Mouse (Mus musculus) ZHBTc4 (cell line): ENCODE results near the gene Idua.

Experiments
- DNase-seq: peaks from one replicate; pipeline ENCODE4 v3.0.0-alpha.2; 2011; ENCODE audit warnings: low read depth, low spot score

Gene Idua

GRCm38 (mm10) chr5:108654444-108654990 is 5.6 kb upstream of the Idua start:
- DNase-seq: no peak

GRCm38 (mm10) chr5:108655381-108655780 is 4.8 kb upstream of the Idua start:
- no peak for DNase-seq

DNA sequence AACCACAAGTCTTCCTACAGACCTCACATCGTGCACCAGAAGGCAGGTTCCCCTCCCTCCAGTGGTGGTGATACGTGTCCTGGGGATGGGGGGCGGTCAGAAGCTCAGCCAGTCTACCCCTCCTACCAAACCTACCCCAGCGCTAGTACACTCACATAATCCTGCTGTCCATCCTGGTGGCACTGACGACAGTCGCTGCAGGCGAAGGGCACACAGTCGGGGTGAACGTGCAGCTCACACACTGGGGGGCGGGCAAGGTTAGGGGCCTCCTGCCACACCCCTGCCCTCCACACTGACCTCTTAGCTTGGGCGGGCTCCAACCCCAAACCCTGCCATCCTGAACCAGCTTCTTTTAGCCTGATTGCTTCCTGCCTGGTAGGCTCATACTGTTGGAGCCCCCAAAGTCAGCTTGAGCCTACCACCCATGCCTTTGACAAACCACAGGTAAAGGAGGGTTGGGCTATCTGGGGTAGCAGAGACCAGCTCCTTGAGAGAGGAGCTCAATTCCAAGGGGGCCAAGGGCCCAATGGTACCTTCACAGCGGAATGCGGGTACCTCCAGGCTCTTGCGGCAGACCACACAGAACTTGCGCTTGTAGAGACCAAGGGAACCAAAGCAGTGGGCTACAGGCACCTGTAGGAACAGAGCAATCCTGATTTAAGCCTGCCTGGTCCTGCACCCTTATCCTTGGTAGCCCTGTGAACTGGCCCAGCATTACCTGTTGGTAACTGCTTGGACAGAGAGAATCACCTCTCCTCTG is 4.1 kb upstream of the Idua start:
- DNase-seq: no peak

GRCm38 (mm10) chr5:108657406-108657805 is 2.7 kb upstream of the Idua start:
- no peak for DNase-seq

DNA sequence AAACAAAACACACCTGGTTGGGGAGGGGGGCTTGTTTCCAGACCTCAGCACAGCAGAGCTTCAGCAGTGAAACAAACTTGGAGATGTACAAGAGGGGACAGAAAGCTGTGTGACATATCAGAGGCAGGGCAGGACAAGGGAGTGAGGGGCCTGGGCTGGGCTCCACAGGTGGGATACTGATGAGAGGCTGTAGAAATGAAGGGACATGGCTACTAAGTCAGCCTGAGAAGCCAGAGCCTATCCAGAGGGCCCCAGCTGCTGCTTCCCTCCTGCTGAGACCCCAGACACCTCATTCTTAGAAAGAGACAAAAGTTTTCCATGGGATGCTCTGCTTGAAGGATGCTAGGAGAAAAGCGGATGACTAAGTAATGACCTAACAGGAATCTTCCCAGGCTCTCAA is 1.5 kb upstream of the Idua start:
- no peak for DNase-seq

DNA sequence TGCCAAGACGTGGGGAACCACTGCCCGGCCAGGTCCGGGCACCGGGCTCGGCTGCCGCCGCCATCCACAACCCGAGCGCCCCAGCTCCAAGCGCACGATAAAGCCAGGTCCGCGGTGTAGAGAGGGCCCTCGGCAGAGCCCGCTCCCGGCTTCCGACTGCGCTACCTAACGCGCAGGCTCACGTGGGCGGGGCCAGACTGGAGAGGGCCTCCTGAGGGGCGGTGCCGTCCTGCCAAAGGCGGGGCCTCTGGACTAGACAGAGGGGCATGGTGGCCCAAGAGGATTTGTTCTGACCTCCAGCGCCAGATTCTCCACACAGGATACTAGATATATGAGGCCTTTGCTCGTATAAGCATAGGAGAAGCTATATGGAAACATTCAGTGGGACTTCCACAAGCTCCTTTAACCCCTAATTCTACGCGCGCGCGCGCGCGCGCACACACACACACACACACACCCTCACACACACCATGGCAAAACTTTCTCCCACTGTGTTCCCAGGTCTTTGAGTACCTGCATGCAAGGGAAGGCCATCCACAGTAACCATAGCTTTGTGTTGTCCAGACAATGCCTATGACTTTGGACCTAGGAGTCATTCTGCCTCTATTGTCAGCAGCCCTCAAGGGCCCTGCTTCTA is 619 bp downstream of the Idua start:
- DNase-seq: peak; percentile 97

DNA sequence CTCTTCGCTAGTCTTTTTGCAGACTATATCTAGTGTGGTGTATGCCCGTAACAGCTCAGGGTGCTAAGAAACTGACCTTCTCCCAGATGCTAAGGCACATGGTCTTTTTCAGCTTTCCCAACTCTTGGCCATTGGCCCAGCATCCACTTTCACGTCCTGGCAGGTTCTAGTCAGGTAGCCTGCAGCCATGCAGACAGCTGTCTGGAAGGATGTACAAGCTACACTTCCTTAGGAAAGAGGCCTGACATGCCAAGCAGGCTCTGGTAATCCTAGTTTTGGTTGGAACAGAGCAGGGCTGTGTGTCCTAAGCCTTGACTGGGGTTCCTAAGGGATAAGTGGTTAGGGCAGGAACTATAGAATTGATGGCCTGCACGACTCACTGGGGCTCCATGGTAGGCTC is 2.6 kb downstream of the Idua start:
- no peak for DNase-seq

- DNase-seq: no peak
These were observed 4.9 kb downstream of the Idua start for GRCm38 (mm10) chr5:108665066-108665465.

DNA sequence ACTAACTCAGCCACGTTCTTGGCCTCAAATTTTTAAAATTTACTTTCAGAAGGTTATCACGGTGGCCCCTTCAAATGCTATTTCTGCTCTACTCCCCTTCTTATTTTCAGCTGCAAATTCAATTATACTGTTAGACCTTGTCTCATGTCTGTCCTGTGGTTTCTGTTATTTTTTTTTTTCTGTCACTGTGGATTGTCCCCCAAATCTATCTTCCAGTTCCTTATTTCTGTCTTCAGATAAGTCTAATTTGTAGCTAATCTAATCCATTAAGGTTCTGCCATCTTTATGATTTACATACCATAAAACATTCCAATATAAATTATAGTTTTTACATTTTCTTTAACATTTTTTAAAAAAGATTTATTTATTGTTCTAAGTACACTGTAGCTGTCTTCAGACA is 7.2 kb downstream of the Idua start:
- no peak for DNase-seq

DNA sequence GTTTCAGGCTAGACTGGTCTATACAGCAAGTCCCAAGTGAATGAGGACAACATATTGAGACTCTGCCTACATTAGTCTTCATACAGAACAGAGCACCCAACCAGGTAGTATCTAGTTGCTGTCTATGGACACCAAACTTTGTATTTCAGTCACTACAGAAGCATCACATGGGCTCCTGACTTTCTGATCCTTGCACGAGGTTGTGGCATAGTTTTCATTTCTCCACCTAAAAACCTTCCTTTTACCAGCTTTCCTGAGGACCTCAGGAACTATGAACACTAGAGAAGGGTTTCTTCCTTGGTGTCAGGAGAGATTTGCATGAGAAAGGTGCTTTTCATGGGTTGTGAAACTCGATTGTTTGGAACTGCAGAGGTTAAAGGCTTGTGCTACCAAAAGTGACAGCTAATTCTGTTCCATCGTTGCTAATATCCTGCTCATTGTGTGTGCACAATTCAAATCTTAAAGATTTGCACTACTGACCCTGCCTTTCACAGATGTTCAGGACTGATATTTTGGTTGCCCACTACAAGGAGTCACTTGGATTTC is 8.3 kb downstream of the Idua start:
- DNase-seq: peak; percentile 62

DNA sequence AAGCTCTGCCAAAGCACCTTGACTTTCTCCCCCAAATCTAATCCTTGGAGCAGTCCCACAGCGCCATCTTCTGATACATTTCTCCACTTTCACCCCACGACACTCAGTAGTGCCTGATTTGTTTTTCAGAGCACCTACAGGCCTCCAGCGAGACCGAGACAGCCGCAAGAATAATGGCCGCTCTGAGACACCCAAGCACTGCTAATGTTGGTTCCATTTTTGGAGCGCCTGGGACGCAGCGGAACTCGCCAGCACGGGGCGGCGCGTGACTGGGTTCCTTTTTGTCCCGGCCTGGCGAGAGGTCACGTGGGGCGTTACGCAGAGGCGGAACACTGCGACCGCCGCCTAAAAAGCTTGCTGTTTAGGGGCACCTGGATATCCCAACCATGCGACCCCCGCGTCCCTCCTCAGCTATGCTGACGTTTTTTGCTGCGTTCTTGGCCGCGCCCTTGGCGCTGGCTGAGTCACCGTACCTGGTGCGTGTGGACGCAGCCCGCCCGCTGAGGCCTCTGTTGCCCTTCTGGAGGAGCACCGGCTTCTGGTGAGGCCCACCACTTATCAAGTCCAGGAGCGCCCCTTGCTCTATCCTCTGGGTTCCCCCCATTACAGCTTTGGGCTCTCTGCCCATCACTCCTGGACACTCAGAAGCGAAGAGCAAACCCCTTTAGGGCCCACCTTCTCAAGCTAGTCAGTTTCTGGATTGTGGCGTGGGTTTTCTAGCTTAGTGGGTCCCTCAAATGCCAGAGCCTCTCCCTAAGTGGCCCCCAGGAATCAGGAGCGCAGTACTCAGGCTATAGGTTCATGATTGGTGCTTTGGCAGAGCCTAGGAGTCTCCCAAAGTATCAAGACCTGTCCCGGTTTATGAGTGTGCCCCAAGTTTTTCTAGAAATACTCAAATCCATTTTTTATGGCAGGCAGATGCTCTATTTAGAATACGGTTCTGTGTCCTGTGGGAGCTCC is 9.1 kb downstream of the Idua start, which contains the start of gene Dgkq:
TSS of gene Dgkq (minus strand) at position 696 of the 960 bp plus-strand sequence.
- peak; percentile 87 for DNase-seq

DNA sequence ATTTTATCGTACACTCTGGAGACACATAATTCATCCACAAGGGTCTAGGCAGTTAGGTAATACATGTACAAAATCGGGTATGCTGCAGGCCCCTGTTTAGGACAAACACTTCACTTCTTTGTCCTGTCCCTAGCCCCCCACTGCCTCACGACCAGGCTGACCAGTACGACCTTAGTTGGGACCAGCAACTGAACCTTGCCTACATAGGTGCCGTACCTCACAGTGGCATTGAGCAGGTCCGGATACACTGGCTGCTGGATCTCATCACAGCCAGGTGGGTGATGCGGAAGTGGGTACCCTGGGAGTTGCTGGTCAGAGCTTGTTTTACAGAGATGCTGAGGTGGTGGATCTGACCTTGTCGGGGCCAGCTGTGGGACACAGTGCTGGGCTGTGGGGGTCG is 9.9 kb downstream of the Idua start:
- no peak for DNase-seq

DNA sequence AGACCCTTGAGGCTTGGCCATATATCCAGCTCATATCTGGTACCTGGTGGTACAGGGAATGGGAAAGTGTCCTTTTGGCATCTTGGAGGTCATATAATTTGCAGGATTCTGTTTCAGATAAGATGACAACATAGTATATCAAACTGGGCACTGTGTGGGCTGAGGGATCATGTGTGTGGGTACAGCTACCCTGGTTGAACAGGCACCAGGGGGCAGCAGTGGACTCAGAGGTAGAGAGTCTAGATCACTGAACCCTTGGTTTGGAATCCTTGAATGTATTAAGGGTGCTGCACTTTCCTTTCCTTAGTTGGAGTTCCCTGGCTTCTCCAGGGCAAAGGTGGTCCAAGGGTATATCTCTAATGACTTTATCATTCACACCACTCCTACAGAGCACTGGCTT is 10.7 kb downstream of the Idua start:
- DNase-seq: peak; percentile 46

DNA sequence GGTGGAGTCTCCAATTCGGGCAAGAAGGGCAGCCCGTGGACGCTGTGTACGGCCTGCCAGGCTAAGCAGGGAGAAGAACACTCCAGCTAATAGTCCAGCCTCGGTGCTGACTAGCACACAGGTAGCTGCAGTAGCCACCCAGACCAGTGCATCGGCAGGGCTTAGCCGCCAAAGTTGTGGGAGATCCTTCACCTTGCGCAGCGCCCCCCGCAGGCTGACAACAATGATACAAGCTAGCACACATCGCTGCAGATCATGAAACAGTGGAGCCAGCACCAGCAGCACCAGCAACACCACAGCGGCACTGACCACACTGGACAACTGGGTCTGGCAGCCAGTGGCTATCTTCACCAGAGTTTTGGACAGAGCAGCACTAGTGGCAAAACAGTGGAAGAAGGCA is 11.6 kb downstream of the Idua start:
- peak; percentile 40 for DNase-seq

DNA sequence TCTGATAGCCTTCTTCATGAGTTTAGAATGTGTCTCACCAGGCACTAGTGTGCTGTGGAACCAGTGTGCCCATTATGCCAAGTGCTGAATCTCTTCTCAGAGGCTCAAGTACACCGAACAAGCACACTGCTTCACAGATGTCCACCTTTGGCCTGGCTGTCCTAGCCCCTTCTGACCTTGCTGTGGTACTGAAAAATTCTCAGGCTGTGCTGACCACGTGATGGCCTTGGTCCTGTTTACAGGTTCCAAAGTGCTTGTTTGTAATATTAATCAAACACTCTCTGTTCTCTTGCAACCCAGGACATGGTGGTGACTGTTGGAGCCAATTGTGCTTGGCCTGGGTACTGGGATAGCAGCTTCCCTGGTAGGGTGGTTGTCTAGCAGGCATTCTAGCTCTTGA is 14.5 kb downstream of the Idua start:
- no peak for DNase-seq

GRCm38 (mm10) chr5:108675251-108675816 is 15.2 kb downstream of the Idua start, which contains the start of gene Slc26a1:
TSS of gene Slc26a1 (minus strand) at chr5:108675569.
- DNase-seq: no peak

DNA sequence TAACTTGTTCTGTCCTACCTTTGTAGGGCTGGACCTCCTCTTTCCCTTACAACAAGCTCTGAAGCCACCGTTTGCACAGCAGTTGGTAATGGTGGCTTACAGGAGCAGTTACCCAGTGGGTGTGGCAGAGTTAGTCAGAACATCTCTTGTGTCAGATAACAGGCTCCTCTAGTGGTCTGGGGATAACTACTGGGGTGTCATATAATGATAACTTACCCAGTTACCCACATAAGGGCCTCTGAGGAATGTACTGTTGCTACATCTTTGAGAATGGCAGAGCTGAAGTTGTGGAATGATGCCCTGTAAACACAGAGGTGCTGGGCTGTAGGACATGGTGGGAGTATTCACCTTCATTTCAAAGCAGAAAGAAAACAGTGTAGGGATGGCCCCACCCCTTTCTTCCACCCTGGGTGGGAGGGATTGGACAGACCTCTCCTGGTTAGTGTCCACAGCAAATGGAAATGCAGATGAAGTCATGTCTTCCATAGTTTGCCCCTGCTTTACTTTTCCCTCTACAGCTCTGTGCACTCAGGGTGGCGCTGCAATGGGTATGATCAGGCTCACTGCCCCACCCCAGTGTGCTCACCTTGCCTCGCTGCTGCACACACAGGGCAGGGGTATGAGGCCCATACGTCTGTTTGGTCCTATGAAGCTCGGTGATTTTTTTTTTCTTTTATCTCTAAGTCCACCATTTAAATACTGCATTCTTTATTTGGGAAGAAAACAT is 16.8 kb downstream of the Idua start:
- DNase-seq: no peak

GRCm38 (mm10) chr5:108677605-108678295 is 17.6 kb downstream of the Idua start:
- peak; percentile 81 for DNase-seq

DNA sequence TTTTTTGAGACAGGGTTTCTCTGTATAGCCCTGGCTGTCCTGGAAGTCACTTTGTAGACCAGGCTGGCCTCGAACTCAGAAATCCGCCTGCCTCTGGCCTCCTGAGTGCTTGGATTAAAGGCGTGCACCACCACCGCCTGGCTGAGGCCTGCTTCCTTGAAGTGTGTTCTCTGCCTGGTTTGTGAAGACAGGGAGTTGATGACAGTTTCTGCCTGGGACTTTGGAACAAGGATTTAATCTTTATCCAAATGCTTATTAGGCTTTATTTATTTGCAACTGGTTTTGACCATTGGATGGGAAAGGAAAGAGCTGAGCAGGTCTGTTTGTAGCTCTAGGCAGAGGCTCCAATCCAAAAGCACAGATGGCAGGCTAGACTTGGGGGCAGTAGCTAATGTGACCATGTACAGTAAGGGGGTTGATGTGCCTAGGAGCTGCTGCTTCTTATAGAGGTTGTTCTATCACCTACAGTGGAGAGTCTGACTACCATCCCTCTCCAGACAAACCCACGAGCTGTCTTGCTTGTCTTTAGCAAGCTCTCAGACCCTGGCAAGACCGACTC is 18.2 kb downstream of the Idua start:
- no peak for DNase-seq

- peak; percentile 48 for DNase-seq
These were observed 19.8 kb downstream of the Idua start for GRCm38 (mm10) chr5:108679909-108680308.
